8 mouse cellular contexts compared by ENCODE assay signal in the genomic region with DNA sequence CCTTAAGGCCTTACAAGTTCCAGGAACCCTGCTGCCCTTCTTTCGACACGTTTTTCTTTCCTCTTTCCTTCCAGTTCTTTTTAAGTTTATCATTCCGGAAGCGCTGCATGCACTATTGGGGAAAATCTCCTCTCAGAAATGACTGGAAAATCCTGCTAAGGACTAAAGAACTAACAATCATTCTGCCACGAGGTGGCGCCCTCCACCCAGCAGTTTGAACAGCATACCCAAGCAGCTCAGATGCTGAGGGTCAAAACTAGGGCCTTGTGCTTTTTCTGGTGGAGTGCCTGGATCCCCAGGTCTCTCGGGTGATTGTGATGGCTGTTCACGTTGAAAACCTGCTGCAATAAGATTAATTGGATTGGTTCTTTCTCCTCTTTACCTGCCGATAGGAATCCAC. TPM values are rescaled to one million over a fixed set of nuclear protein-coding genes. Genes with fewer than 3 reads are reported as not detected.
DNase-seq lines count a peak whose midpoint lies in the region; ATAC-seq and TF ChIP-seq lines count a peak whose summit lies in the region.

No protein-coding gene starts in this region.

- peak; percentile 82 for TF ChIP-seq CTCF in stomach, postnatal 0 days (IDR thresholded peaks at IDR 0.05; ENCODE audit: low read depth)

- peaks cover 61% of the 10 kb centered on the region for H3K27me3 ChIP-seq in embryonic facial prominence, embryonic 10.5 days (replicated peaks; ENCODE audit: low read depth, poor library complexity, severe bottlenecking)
- no peaks in the 10 kb centered on the region for H3K27me3 ChIP-seq in heart, embryonic 12.5 days (replicated peaks)
- H3K27me3 ChIP-seq in liver, embryonic 13.5 days, result no peaks in the 10 kb centered on the region
- H3K27me3 ChIP-seq in neural tube, embryonic 11.5 days (ENCODE audit: control insufficient read depth, insufficient read depth, low read length), result no peaks in the 10 kb centered on the region
- H3K27me3 ChIP-seq in stomach, postnatal 0 days (ENCODE audit: control insufficient read depth, insufficient read depth, low read length), result no peaks in the 10 kb centered on the region

- no peaks in the 10 kb centered on the region for H3K4me1 ChIP-seq in embryonic facial prominence, embryonic 10.5 days
- no peaks in the 10 kb centered on the region for H3K4me1 ChIP-seq in heart, embryonic 12.5 days (replicated peaks)
- no peaks in the 10 kb centered on the region for H3K4me1 ChIP-seq in liver, embryonic 13.5 days (replicated peaks)
- H3K4me1 ChIP-seq in neural tube, embryonic 11.5 days (ENCODE audit: control insufficient read depth, insufficient read depth, low read length), result no peaks in the 10 kb centered on the region
- no peaks in the 10 kb centered on the region for H3K4me1 ChIP-seq in stomach, postnatal 0 days (replicated peaks; ENCODE audit: control insufficient read depth, insufficient read depth)

- peak; percentile 68 for DNase-seq in A20 (ENCODE audit: low read depth, low spot score)
- peak; percentile 72 for DNase-seq in adrenal gland, postnatal 10 days
- DNase-seq in embryonic facial prominence, embryonic 10.5 days (ENCODE audit: low spot score), result peak; percentile 73
- peak; percentile 54 to 82 for DNase-seq in kidney, postnatal 36 days
- DNase-seq in liver, embryonic 13.5 days, result peak; percentile 18
- DNase-seq in neural tube, embryonic 11.5 days (ENCODE audit: low spot score), result peak; percentile 76
- DNase-seq in stomach, postnatal 0 days (ENCODE audit: low spot score), result peak; percentile 65

- H3K27ac ChIP-seq in embryonic facial prominence, embryonic 10.5 days (replicated peaks), result no peak overlapping the region
- H3K27ac ChIP-seq in heart, embryonic 12.5 days (ENCODE audit: poor library complexity, severe bottlenecking), result no peak overlapping the region
- H3K27ac ChIP-seq in liver, embryonic 13.5 days, result no peak overlapping the region
- H3K27ac ChIP-seq in neural tube, embryonic 11.5 days (ENCODE audit: low read depth, low read length), result no peak overlapping the region
- no peak overlapping the region for H3K27ac ChIP-seq in stomach, postnatal 0 days (replicated peaks)

- 0 out of 2 replicates have a peak overlapping the region, but pooled peaks have one; percentile 24 for H3K9ac ChIP-seq in heart, embryonic 12.5 days
- no peak overlapping the region for H3K9ac ChIP-seq in liver, embryonic 13.5 days
- H3K9ac ChIP-seq in neural tube, embryonic 11.5 days (ENCODE audit: low read length), result no peak overlapping the region
- no peak overlapping the region for H3K9ac ChIP-seq in stomach, postnatal 0 days (ENCODE audit: low read length)

- H3K4me3 ChIP-seq in embryonic facial prominence, embryonic 10.5 days, result peak overlapping the region; percentile 16; the same call in 1 of the 2 replicates
- peak overlapping the region; percentile 41 for H3K4me3 ChIP-seq in heart, embryonic 12.5 days
- H3K4me3 ChIP-seq in liver, embryonic 13.5 days (replicated peaks), result no peak overlapping the region
- no peak overlapping the region for H3K4me3 ChIP-seq in neural tube, embryonic 11.5 days (ENCODE audit: low read depth, low read length)
- peak overlapping the region; percentile 20; the same call in 1 of the 2 replicates for H3K4me3 ChIP-seq in stomach, postnatal 0 days (ENCODE audit: low read depth, low read length)

- ATAC-seq in heart, embryonic 12.5 days (ENCODE audit: insufficient number of reproducible peaks, low FRiP score), result no peak
- no peak for ATAC-seq in liver, embryonic 13.5 days (ENCODE audit: low read depth)
- ATAC-seq in neural tube, embryonic 11.5 days (ENCODE audit: insufficient read depth, low FRiP score, low TSS enrichment), result peak; percentile 55
- no peak for ATAC-seq in stomach, postnatal 0 days (ENCODE audit: low FRiP score, low TSS enrichment)

- TF ChIP-seq EP300 in stomach, postnatal 0 days (optimal IDR thresholded peaks at IDR 0.05), result no peak

- H3K4me2 ChIP-seq in heart, embryonic 12.5 days, result peak overlapping the region; percentile 63
- 0 out of 2 replicates have a peak overlapping the region, but pooled peaks have one; percentile 28 for H3K4me2 ChIP-seq in liver, embryonic 13.5 days
- H3K4me2 ChIP-seq in neural tube, embryonic 11.5 days (ENCODE audit: low read depth), result no peak overlapping the region
- peak overlapping the region; percentile 45; the same call in 1 of the 2 replicates for H3K4me2 ChIP-seq in stomach, postnatal 0 days (replicated peaks; ENCODE audit: low read depth)

- no peaks in the 10 kb centered on the region for H3K36me3 ChIP-seq in embryonic facial prominence, embryonic 10.5 days (replicated peaks)
- H3K36me3 ChIP-seq in heart, embryonic 12.5 days, result no peaks in the 10 kb centered on the region
- no peaks in the 10 kb centered on the region for H3K36me3 ChIP-seq in liver, embryonic 13.5 days
- no peaks in the 10 kb centered on the region for H3K36me3 ChIP-seq in neural tube, embryonic 11.5 days (ENCODE audit: control insufficient read depth, insufficient read depth, low read length)
- H3K36me3 ChIP-seq in stomach, postnatal 0 days (ENCODE audit: control insufficient read depth, insufficient read depth, low read length), result no peaks in the 10 kb centered on the region

- no peaks in the 10 kb centered on the region for H3K9me3 ChIP-seq in embryonic facial prominence, embryonic 10.5 days
- H3K9me3 ChIP-seq in heart, embryonic 12.5 days (replicated peaks), result no peaks in the 10 kb centered on the region
- H3K9me3 ChIP-seq in liver, embryonic 13.5 days (replicated peaks), result no peaks in the 10 kb centered on the region
- H3K9me3 ChIP-seq in neural tube, embryonic 11.5 days (ENCODE audit: control insufficient read depth, low read length), result no peaks in the 10 kb centered on the region
- H3K9me3 ChIP-seq in stomach, postnatal 0 days (ENCODE audit: control insufficient read depth, low read length), result no peaks in the 10 kb centered on the region

- 22% methylated on average over 9 of the region's 9 CpGs for WGBS in embryonic facial prominence, embryonic 10.5 days
- 19% methylated on average over 9 of the region's 9 CpGs for WGBS in heart, embryonic 12.5 days
- WGBS in liver, embryonic 13.5 days (ENCODE audit: insufficient replicate concordance), result 22% methylated on average over 9 of the region's 9 CpGs
- 28% methylated on average over 9 of the region's 9 CpGs for WGBS in neural tube, embryonic 11.5 days
- WGBS in stomach, postnatal 0 days, result 16% methylated on average over 9 of the region's 9 CpGs

RNA-seq across cellular contexts. Expression of a gene that starts 12.8 kb away (rescaled TPM):
- total RNA-seq in adrenal gland, postnatal 10 days (2021), result 1 to 10 TPM; 1.4 to 1.5 TPM
- 0.05 TPM in 1 of 2 replicates, not detected in the other for polyA plus RNA-seq in embryonic facial prominence, embryonic 10.5 days (2016; fragmentation: Nextera tagmentation; extraction: Ambion mirVana)
- polyA plus RNA-seq in heart, embryonic 12.5 days (2016; fragmentation: Nextera tagmentation; extraction: Ambion mirVana), result 0.12 and 0.27 TPM in 2 replicates
- 0.36 and 0.37 TPM in 2 replicates for polyA plus RNA-seq in liver, embryonic 13.5 days (2015; fragmentation: Nextera tagmentation; extraction: Ambion mirVana)
- polyA plus RNA-seq in neural tube, embryonic 11.5 days (2014; fragmentation: Nextera tagmentation; extraction: Ambion mirVana), result 0.29 and 0.42 TPM in 2 replicates
- polyA plus RNA-seq in stomach, postnatal 0 days (2015; fragmentation: Nextera tagmentation; extraction: Ambion mirVana), result 0.24 and 0.58 TPM in 2 replicates

RNA-seq across cellular contexts. Expression of a gene that starts 53.4 kb away (rescaled TPM):
- 1 to 10 TPM; 2.2 to 2.6 TPM for total RNA-seq in adrenal gland, postnatal 10 days (2021)
- polyA plus RNA-seq in embryonic facial prominence, embryonic 10.5 days (2016; fragmentation: Nextera tagmentation; extraction: Ambion mirVana), result 0.16 and 0.19 TPM in 2 replicates
- polyA plus RNA-seq in heart, embryonic 12.5 days (2016; fragmentation: Nextera tagmentation; extraction: Ambion mirVana), result 0.28 and 0.42 TPM in 2 replicates
- polyA plus RNA-seq in liver, embryonic 13.5 days (2015; fragmentation: Nextera tagmentation; extraction: Ambion mirVana), result 0.22 and 0.38 TPM in 2 replicates
- 0.49 and 0.65 TPM in 2 replicates for polyA plus RNA-seq in neural tube, embryonic 11.5 days (2014; fragmentation: Nextera tagmentation; extraction: Ambion mirVana)
- polyA plus RNA-seq in stomach, postnatal 0 days (2015; fragmentation: Nextera tagmentation; extraction: Ambion mirVana), result 0.64 and 0.78 TPM in 2 replicates

Comparison
In these comparisons a context has a peak if more than half of its experiments do, and no peak if none do; other contexts are left out.
1. DNase-seq: peak in every context shown above with its lines; median percentile 76 in neural tube, embryonic 11.5 days; 73 in embryonic facial prominence, embryonic 10.5 days; 72 in adrenal gland, postnatal 10 days; 68 in A20; 68 in kidney, postnatal 36 days; 65 in stomach, postnatal 0 days; 18 in liver, embryonic 13.5 days.
2. H3K4me3 ChIP-seq: peak in embryonic facial prominence, embryonic 10.5 days (single experiment), heart, embryonic 12.5 days (single experiment) and stomach, postnatal 0 days (single experiment); none in liver, embryonic 13.5 days (single experiment) and neural tube, embryonic 11.5 days (single experiment).